Mouse (Mus musculus): ENCODE measurements at regions not wholly inside any gene's neighbourhood (a gene's known extent, or its start where the extent isn't known, plus 50 kb on each side); places are given as distances from the start of the nearest gene placed in this dataset.

DNA sequence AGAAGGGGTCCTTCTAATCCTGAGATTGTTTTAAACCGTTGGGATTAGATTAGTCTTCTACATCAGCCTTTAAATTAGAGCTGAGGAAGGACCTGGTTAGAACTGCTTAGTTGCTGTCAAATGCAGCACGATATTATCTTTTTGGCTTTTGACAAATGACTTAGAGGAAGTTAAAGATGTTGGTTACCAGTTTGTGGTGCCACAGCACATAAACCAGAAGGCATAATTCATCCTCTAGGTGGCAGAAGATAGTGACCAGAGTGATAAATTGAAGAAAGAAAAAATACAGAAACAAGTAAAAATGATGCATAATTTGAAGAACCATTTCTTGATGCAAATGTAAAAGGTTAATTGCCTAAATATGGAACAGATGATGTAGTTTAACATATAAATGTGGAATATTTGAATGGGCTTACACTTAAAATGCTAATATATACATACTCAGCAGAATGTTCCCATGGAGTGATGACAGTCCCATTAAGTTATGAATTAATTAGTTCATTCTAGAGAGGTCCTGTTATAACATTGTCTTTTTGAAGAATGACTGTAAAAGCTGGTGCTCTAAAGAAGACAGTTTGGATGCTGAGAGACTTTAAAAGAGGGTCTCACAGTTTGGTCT is 760.0 kb downstream of the 1190002N15Rik start:
- DNase-seq (ENCODE audit: low spot score): peak; percentile 35

All from adipocyte (in vitro differentiated cells).